Mouse (Mus musculus) left cerebral cortex, adult 2 months (tissue): ENCODE measurements at regions not wholly inside any gene's neighbourhood (a gene's known extent, or its start where the extent isn't known, plus 50 kb on each side); places are given as distances from the start of the nearest gene placed in this dataset.
"Not testable (repeated sequence)": the region's sequence is repeated elsewhere in the genome, so short reads cannot be mapped to it uniquely, and the experiment has no call there.

Source experiments
- DNase-seq, 2 experiments: peaks; one replicate each; pipeline ENCODE4 v3.0.0; 2021 to 2022; ENCODE audit warnings: low spot score in 2 of 2, mixed read lengths in 1 of 2; ENCODE audit errors: extremely low spot score in 1 of 2
- H3K27ac ChIP-seq: fragments of 200-600 bp; 2 replicates; pipeline ENCODE4 v1.8.1; 2022
- H3K4me3 ChIP-seq: fragments of 200-600 bp; 2 replicates; pipeline ENCODE4 v1.8.1; 2022
- CTCF ChIP-seq: fragments of 200-600 bp; IDR thresholded peaks from 2 replicates; pipeline ENCODE4 v1.8.1; 2022; ENCODE audit warnings: antibody characterized with exemption, mild to moderate bottlenecking, moderate library complexity
- intact Hi-C: fragments of 180-260 bp; cut with DNase I; formaldehyde crosslinking; loops from one replicate; pipeline ENCODE4 v1.15.1; 2025

DNA sequence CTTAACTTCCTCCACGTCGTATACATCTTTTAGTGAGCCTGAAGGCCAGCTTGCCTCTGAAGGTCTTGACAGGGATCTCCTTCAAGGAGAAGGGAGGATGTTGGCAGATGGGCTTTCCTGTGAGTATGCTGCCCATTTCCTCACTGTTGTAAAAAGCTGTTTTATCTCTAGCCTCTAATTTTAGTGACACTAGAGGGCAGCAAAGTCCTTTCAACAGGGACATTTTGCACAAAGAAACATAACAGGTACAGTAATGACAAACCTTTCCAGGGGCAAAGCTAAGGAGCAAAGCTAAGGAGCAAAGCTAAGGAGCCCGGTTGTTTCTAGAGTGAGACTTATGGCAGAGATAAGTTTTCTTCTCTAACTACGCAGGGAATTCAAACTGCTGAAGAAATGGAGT is 59.0 kb upstream of the Kbtbd8 start:
- Histone ChIP-seq H3K27ac (no peak overlapping the region), H3K4me3 (no peak overlapping the region)
- intact Hi-C loops: loop anchor here (5.0 kb wide), 2 partner anchors 1949 to 1969 kb away; no protein-coding TSS in a partner anchor
- TF ChIP-seq CTCF: peak; percentile 73
- DNase-seq: peak in 1 of 2 experiments; percentile 14

DNA sequence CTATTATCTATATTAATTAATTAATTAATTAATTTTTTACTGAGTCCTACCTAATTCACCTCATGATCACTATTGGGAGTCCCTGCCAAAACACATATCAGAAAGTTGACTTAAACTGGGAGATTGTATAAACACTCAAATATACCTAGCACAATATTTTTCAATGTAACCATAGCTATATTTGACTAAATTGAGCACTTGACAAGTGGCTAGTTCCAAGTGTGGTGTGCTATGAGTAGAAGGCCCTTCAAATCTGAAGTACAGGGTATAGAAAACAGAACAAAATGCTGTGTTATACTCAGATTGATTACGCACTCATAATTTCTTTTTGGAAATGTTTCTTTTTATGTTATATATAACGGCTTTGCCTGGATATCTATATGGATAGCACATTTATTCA is 60.8 kb upstream of the Kbtbd8 start:
- no peak for TF ChIP-seq CTCF
- H3K27ac ChIP-seq: no peak overlapping the region
- no peak overlapping the region for H3K4me3 ChIP-seq
- DNase-seq: no peak
- intact Hi-C loops: loop anchor here (5.0 kb wide), 2 partner anchors 1951 to 1971 kb away; no protein-coding TSS in a partner anchor

DNA sequence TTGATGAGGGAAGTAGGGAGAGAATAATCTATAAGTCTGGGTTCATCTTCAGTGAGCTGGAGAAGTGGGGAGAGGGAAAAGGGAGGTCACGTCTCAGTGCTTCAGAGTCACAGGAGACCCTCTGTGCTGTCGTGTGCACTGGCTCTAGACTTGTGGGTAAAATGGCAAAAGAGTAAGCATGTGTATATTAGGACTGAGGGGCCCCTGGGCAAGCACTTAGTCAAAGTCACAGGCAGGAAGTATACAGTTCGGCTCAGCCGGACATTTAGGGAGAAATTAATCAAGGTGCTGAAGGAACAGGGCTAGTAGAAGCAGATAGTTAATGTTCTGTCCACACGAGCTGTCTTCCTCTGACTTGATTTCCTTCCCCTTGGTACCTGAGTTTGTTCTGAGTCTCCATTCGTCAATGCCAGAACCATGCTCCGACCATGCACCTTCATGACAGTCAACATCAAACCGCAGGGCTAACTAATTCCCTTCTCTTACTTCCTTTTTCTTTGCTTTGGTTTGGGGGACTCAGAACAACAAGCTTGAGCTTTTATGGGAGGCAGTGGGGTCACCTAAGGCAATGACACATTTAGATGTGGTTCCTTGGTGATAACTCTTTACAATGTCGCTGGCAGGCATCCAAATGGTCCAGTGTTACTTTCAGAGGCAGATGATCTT is 63.2 kb upstream of the Kbtbd8 start:
- H3K4me3 ChIP-seq: no peak overlapping the region
- no peak for TF ChIP-seq CTCF
- DNase-seq: no peak
- H3K27ac ChIP-seq: no peak overlapping the region
- intact Hi-C loops: no loop called here

DNA sequence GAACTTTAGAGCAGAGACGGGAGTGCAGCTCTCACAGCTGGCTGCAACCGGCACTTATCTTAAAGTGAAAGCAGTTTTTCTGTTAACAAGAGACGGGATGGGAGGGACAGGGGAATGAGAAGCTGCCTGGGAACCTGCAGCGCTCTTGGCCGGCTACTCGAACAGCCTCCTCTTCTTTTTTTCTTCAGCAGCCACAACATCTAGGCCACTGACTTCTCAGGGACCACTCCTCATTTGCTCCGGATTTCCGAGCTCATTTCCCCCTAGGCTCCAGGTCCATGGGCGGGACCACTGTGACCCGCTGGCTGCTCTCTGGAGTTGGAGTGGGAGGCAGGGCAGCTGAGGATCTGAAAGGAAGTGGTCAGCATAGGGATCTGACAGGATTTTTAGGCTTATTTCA is 75.7 kb upstream of the Kbtbd8 start:
- H3K4me3 ChIP-seq, intact Hi-C loops, DNase-seq, H3K27ac ChIP-seq: not testable (repeated sequence)

DNA sequence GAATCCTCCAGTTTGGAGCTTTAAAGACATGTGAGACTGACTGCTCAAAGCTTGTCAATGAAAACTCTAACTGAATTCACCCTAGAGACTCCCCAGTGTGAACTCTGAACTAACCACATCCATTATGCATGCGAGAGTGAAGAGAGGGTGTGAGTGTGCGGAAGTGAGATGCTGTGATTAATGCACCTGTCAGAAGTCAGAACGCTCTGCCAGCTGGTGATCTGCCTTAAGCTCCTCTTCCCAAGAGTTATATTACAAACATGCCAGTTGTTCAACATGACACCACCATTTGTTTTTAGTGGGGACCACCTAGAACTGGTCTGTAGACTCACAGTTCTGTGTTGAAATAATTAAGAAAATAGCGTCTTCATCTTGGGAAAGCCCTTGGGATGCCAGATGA is 92.8 kb upstream of the Kbtbd8 start:
- intact Hi-C loops: no loop called here
- no peak for TF ChIP-seq CTCF

DNA sequence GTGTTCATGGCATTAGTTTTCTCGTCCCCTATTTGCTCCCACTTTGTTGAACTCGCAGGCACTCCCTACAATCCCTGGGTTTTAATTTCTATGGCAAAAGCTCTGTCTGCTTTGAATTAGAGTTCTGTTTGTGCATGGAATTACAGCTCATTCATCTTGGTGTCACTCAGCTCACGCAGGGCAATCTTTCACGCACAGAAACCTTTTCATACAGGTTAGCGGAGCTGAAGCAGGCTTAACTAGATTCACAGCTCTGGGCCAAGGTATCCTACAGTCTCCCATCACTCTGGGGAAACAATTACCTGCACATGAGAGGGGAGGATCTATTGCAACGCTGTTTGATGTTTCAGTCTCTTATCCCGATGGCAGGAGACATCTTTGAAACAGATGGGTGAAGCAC is 95.3 kb upstream of the Kbtbd8 start:
- H3K27ac ChIP-seq: no peak overlapping the region
- H3K4me3 ChIP-seq: no peak overlapping the region
- no peak for TF ChIP-seq CTCF
- intact Hi-C loops: no loop called here
- DNase-seq: no peak

More for the DNA sequence above, 92.8 kb upstream of the Kbtbd8 start:
- H3K4me3 ChIP-seq: no peak overlapping the region
- no peak for DNase-seq
- no peak overlapping the region for H3K27ac ChIP-seq

DNA sequence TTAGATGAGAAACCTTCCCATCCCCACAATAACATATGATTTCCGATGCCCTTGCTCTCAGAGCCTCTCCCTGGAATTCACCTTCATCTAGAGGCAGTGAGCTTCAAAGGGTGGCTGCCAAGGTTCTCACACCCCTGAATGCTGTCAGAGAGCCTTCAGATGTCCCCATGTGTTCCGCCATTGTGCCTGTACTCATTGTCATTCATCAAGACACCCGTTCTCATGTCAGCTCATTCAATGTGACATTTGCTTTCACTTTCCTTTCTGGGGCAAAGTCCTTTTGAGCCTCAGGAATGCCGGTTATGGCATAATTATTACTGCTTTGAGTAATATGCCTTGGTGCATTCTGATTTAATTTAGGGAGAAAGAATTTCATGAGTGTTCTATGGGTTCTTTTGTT is 99.1 kb upstream of the Kbtbd8 start:
- no peak for DNase-seq
- no peak overlapping the region for H3K4me3 ChIP-seq
- TF ChIP-seq CTCF: no peak
- intact Hi-C loops: no loop called here
- no peak overlapping the region for H3K27ac ChIP-seq

DNA sequence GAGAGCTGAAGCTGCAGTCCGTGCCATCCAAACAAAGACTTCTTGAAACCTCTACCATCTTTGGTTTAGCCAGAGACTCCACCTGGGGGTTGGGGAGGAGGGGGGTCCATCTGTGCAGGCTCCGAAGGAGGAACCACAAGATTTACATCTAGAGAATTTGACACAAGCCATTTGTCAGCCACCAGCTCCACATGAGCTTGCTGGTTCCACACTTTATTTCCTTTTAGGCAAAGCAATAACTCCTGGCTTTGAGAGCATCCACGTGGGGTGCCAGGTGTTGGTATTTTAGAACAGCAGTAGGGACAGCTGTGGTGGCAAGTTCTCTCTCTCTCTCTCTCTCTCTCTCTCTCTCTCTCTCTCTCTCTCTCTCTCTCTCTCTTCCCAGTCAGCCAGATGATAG is 99.6 kb upstream of the Kbtbd8 start:
- no peak for TF ChIP-seq CTCF
- no peak for DNase-seq

DNA sequence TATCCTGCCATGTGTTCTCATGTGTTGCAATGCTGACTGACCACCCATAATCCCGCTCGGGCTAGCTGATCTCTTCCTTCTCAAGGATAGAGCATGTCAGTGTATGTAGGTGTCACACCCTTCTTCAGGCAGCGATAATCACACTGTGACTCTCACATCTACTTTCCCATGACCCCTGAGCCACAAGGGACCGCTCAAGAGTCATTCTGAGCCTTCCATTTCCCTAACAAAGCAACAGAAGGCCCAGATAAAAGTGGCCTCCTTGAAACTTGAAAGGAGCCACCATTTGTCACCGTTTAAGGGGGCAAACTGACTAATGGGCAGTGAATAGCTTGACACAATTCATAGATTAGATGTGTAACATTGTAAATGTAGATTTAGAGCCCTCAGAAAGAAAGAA is 103.9 kb upstream of the Kbtbd8 start:
- DNase-seq: no peak
- TF ChIP-seq CTCF: no peak
- Histone ChIP-seq H3K27ac (no peak overlapping the region), H3K4me3 (no peak overlapping the region)
- intact Hi-C loops: no loop called here

More for the DNA sequence above, 99.6 kb upstream of the Kbtbd8 start:
- no peak overlapping the region for H3K4me3 ChIP-seq
- intact Hi-C loops: no loop called here
- no peak overlapping the region for H3K27ac ChIP-seq

DNA sequence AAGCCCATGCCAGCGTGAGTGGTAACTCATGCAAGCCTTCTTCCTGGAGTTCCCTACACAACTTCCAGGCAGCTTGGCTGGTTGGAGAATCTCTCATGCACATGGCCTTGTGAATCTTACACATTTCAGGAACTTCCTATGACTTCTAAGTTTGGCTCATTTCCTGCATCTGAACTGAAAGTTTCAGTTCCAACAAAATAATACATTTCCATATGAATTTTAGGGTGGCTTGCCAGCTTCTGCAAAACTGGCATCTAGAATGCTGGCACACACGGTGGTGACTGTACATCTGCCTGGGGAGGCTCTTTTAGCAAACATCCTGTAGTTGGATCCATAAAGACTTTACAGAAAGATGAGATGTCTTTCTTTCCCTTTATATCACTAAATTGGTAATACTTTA is 110.6 kb upstream of the Kbtbd8 start:
- DNase-seq: no peak

DNA sequence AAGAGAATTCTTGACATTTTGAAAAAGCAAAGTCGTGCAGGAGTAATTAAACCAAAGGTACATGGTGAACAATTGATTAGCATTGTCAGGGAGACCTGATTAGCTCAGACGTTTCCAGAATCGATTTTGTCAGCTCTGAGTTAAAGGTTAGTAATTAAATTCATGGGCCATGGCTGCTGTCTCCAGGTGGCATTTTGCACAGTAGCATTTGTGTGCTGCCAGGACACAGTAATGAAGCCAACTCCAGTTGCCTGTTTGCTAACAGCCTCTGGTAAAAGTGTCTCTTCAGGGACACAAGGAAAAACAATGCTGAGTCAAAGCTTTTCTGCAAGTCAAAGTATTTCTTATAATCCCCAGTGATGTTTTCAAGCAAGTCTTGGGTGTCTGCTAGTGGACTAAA is 113.3 kb upstream of the Kbtbd8 start:
- Histone ChIP-seq H3K27ac (no peak overlapping the region), H3K4me3 (no peak overlapping the region)
- intact Hi-C loops: no loop called here
- TF ChIP-seq CTCF: no peak
- no peak for DNase-seq

More for the DNA sequence above, 110.6 kb upstream of the Kbtbd8 start:
- Histone ChIP-seq H3K4me3 (no peak overlapping the region), H3K27ac (no peak overlapping the region)
- intact Hi-C loops: no loop called here
- TF ChIP-seq CTCF: no peak

DNA sequence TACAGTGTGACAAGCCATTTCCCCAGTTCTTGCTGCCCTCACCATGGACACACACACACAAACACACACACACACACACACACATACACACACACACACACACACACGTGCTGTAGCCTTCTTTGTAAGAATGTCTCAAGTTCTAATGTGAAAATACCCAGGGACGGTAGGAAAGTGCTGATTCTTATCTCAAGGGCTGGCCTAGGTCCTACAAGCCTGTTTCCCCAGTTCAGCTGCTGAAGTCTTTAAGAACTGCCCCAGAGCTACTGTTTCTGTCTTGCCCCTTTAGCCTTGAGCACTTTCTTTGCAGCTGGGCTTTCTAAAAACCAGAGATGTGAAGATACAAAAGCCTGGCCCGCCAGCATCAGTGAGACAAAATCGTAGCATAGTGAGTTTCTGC is 117.5 kb upstream of the Kbtbd8 start:
- no peak overlapping the region for H3K4me3 ChIP-seq
- intact Hi-C loops: no loop called here

DNA sequence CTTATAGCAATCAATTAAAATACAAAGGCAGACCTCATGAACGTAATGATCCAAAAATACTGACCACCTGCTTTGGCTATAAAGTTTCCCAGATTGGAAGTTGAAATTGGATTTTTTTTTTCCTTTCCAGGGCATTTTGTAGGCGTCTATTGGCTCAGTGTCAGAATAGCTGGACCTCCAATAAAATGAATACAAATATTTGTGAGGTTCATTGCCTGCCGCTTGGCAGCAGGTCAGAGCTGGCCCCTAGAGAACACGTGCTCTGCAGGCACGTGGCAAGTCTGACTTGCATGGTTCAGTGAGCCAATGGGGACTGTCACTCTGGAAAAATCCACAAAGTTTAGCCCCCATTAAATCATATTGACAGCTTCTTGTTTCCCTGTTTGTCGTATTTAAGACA is 118.0 kb upstream of the Kbtbd8 start:
- no peak for DNase-seq
- no peak for TF ChIP-seq CTCF
- Histone ChIP-seq H3K4me3 (no peak overlapping the region), H3K27ac (no peak overlapping the region)
- intact Hi-C loops: no loop called here

More for the DNA sequence above, 117.5 kb upstream of the Kbtbd8 start:
- no peak overlapping the region for H3K27ac ChIP-seq
- no peak for DNase-seq
- no peak for TF ChIP-seq CTCF
